Mouse (Mus musculus) forebrain, embryonic 15.5 days (tissue): ENCODE data around the gene Aifm1. TPM values are rescaled to one million over a fixed set of nuclear protein-coding genes. Genes with fewer than 3 reads are reported as not detected.

ENCODE experiments used
- ATAC-seq: fragments of 200-750 bp; cut with Nextera tagmentation; replicated peaks from 2 replicates; pipeline ENCODE4 v1.8.0; 2017; ENCODE audit warnings: mild to moderate bottlenecking, moderate TSS enrichment, moderate library complexity
- H3K27ac ChIP-seq: fragments of 300-500 bp; sonication (generic); replicated peaks from 2 replicates; pipeline ENCODE4 v1.5.1; 2015; ENCODE audit warnings: mild to moderate bottlenecking, inconsistent platforms
- H3K27me3 ChIP-seq: fragments of 300-500 bp; sonication (generic); 2 replicates; pipeline ENCODE4 v1.6.1; 2015; ENCODE audit warnings: inconsistent platforms
- H3K36me3 ChIP-seq: fragments of 300-500 bp; sonication (generic); 2 replicates; pipeline ENCODE4 v1.6.1; 2015; ENCODE audit warnings: mild to moderate bottlenecking, inconsistent platforms
- H3K4me1 ChIP-seq: fragments of 300-500 bp; sonication (generic); 2 replicates; pipeline ENCODE4 v1.6.1; 2015; ENCODE audit warnings: inconsistent platforms
- H3K4me2 ChIP-seq: fragments of 300-500 bp; sonication (generic); replicated peaks from 2 replicates; pipeline ENCODE4 v1.6.1; 2015; ENCODE audit warnings: mild to moderate bottlenecking, inconsistent platforms
- H3K4me3 ChIP-seq: fragments of 300-500 bp; sonication (generic); 2 replicates; pipeline ENCODE4 v1.5.1; 2015; ENCODE audit warnings: mild to moderate bottlenecking, inconsistent platforms
- H3K9ac ChIP-seq: fragments of 300-500 bp; sonication (generic); replicated peaks from 2 replicates; pipeline ENCODE4 v1.6.1; 2015; ENCODE audit warnings: mild to moderate bottlenecking, inconsistent platforms
- H3K9me3 ChIP-seq: fragments of 300-500 bp; sonication (generic); 2 replicates; pipeline ENCODE4 v1.6.1; 2016; ENCODE audit warnings: inconsistent platforms
- WGBS: fragments of 180-500 bp; shearing (Covaris S2); methylation state at CpG from one replicate; pipeline ENCODE4 v1.1.7; 2015; ENCODE audit warnings: mixed read lengths; 5-methylcytosine and 5-hydroxymethylcytosine counted together
- polyA plus RNA-seq: library from polyadenylated mRNA; unstranded; fragments of >200 nt; fragmentation: Nextera tagmentation; extraction: Ambion mirVana; gene quantifications from 2 replicates; pipeline ENCODE4 v1.2.1, GENCODE M21; 2015

Gene Aifm1
- polyA plus RNA-seq, 1 experiment from 2014 or later = 52.3 TPM

- Histone ChIP-seq H3K27me3 (no peaks in the 10 kb centered on the region), H3K27ac (no peak overlapping the region), H3K9me3 (no peaks in the 10 kb centered on the region), H3K36me3 (no peaks in the 10 kb centered on the region), H3K4me3 (no peak overlapping the region), H3K9ac (no peak overlapping the region), H3K4me2 (no peak overlapping the region), H3K4me1 (no peaks in the 10 kb centered on the region)
- 92% methylated on average over 1 of the region's 1 CpGs for WGBS
- ATAC-seq = no peak
These were observed 79.1 kb downstream of the Aifm1 start for GRCm38 (mm10) chrX:48434251-48434650.

- Histone ChIP-seq H3K4me1 (no peaks in the 10 kb centered on the region), H3K4me2 (no peak overlapping the region), H3K27me3 (no peaks in the 10 kb centered on the region), H3K27ac (no peak overlapping the region), H3K9me3 (no peaks in the 10 kb centered on the region), H3K9ac (no peak overlapping the region), H3K4me3 (no peak overlapping the region), H3K36me3 (no peaks in the 10 kb centered on the region)
- no peak for ATAC-seq
- 55% methylated on average over 6 of the region's 6 CpGs for WGBS
These were observed 79.8 kb downstream of the Aifm1 start for GRCm38 (mm10) chrX:48433527-48433899.

DNA sequence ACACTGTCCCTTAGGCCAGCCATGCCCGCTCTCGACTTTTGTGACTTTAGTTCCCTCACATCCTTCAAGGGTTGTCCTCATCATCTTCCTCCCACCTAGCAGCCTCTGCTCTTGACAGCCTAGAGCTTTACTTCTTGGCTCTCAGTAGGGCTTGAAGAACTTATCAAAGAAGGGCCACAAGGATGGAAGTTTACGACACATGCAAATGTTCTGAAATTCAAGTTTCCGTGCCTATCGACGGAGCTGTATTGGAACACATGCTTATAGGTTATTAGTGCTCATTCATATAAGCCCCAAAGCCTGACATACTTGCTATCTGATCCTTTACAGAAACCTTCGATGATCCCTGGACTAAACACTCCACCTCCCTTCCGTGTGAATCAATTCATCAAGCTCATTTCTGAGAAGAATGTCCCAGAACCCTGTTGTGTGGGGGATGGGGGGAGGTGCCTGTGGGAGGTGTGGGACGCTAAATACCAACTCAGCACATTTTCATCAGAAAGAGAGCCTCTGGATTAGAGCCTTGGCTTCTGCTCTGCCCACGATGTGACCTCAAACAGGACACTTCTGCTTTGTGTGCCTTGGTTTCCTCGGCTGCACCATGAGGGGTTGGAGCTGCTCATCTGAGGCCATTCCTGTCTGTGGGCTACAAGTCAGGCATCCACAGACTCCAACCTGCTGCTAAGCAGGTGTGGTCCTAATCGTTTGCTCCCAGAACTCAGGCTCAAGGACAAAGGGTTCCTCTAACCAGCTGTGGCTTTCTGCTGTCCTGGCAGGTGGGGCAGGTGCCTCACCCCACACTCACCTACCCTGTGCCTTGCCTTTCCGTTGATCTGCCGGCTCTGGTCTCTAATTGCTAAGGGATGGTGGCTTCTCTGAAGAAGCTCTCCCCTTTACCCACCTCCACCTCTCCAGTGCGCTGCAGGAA, 80.5 kb downstream of the Aifm1 start:
- H3K9ac ChIP-seq = no peak overlapping the region
- no peaks in the 10 kb centered on the region for H3K4me1 ChIP-seq
- H3K9me3 ChIP-seq = no peaks in the 10 kb centered on the region
- no peak for ATAC-seq
- H3K36me3 ChIP-seq = no peaks in the 10 kb centered on the region
- no peak overlapping the region for H3K27ac ChIP-seq
- no peaks in the 10 kb centered on the region for H3K27me3 ChIP-seq
- WGBS = 71% methylated on average over 15 of the region's 15 CpGs
- no peak overlapping the region for H3K4me2 ChIP-seq
- H3K4me3 ChIP-seq = no peak overlapping the region

GRCm38 (mm10) chrX:48429538-48429937, 83.8 kb downstream of the Aifm1 start:
- no peaks in the 10 kb centered on the region for H3K27me3 ChIP-seq
- no peaks in the 10 kb centered on the region for H3K4me1 ChIP-seq
- no peak overlapping the region for H3K4me3 ChIP-seq
- no peak for ATAC-seq
- no peaks in the 10 kb centered on the region for H3K36me3 ChIP-seq
- WGBS = 43% methylated on average over 6 of the region's 6 CpGs
- H3K9ac ChIP-seq = no peak overlapping the region
- H3K9me3 ChIP-seq = no peaks in the 10 kb centered on the region
- no peak overlapping the region for H3K27ac ChIP-seq
- no peak overlapping the region for H3K4me2 ChIP-seq

- H3K4me3 ChIP-seq = no peak overlapping the region
- no peaks in the 10 kb centered on the region for H3K9me3 ChIP-seq
- no peak overlapping the region for H3K9ac ChIP-seq
- no peaks in the 10 kb centered on the region for H3K27me3 ChIP-seq
- H3K4me1 ChIP-seq = no peaks in the 10 kb centered on the region
- ATAC-seq = no peak
- H3K36me3 ChIP-seq = no peaks in the 10 kb centered on the region
- no peak overlapping the region for H3K27ac ChIP-seq
- no peak overlapping the region for H3K4me2 ChIP-seq
These were observed 84.3 kb downstream of the Aifm1 start for GRCm38 (mm10) chrX:48429100-48429499.

- no peaks in the 10 kb centered on the region for H3K4me1 ChIP-seq
- ATAC-seq = no peak
- H3K27me3 ChIP-seq = no peaks in the 10 kb centered on the region
- H3K27ac ChIP-seq = no peak overlapping the region
- H3K36me3 ChIP-seq = no peaks in the 10 kb centered on the region
- 90% methylated on average over 8 of the region's 8 CpGs for WGBS
- H3K9me3 ChIP-seq = no peaks in the 10 kb centered on the region
- H3K9ac ChIP-seq = no peak overlapping the region
- no peak overlapping the region for H3K4me3 ChIP-seq
- H3K4me2 ChIP-seq = no peak overlapping the region
These were observed 84.7 kb downstream of the Aifm1 start for GRCm38 (mm10) chrX:48428642-48429041.

DNA sequence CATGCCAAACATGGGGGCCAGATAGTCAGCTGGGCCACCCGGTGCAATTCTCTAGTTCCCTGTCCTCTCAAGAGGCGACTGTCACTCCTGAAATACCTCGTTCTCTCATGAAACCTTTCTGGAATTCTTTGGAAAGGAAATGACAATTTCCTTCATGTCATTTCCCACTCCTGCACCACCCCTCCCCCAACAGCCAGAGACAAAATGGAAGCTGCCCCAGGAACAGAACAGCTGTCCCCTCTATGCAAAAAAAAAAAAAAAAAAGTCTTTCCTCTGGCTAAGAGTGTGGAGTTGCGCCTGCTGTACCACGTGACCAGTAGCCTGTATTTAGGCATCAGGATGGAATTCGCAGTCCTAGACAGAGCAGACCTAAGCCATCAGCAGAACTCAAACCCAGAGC, 85.1 kb downstream of the Aifm1 start:
- Histone ChIP-seq H3K4me2 (no peak overlapping the region), H3K27ac (no peak overlapping the region), H3K4me3 (no peak overlapping the region), H3K4me1 (no peaks in the 10 kb centered on the region), H3K36me3 (no peaks in the 10 kb centered on the region), H3K9ac (no peak overlapping the region), H3K9me3 (no peaks in the 10 kb centered on the region), H3K27me3 (no peaks in the 10 kb centered on the region)
- 86% methylated on average over 6 of the region's 6 CpGs for WGBS
- ATAC-seq = no peak

GRCm38 (mm10) chrX:48425280-48425679, 88.1 kb downstream of the Aifm1 start:
- WGBS = 79% methylated on average over 7 of the region's 7 CpGs
- Histone ChIP-seq H3K27ac (no peak overlapping the region), H3K9me3 (no peaks in the 10 kb centered on the region), H3K27me3 (no peaks in the 10 kb centered on the region), H3K9ac (no peak overlapping the region), H3K4me3 (no peak overlapping the region), H3K4me1 (no peaks in the 10 kb centered on the region), H3K36me3 (no peaks in the 10 kb centered on the region), H3K4me2 (no peak overlapping the region)
- ATAC-seq = no peak

Other genes with a start within 250 kb of the Aifm1 start
- gene Bcorl1, start 172.2 kb downstream of the Aifm1 start, polyA plus RNA-seq = 6.5 and 7.5 TPM in 2 replicates
- gene Elf4, start 50.4 kb downstream of the Aifm1 start, polyA plus RNA-seq = 0.38 and 0.41 TPM in 2 replicates
- gene Rab33a, start 5.7 kb upstream of the Aifm1 start, polyA plus RNA-seq = 94.3 and 96.5 TPM in 2 replicates
- 11.0 and 13.9 TPM in 2 replicates for gene Zfp280c, start 80.9 kb upstream of the Aifm1 start, polyA plus RNA-seq
- gene Slc25a14, start 109.8 kb upstream of the Aifm1 start, polyA plus RNA-seq = 46.4 and 48.7 TPM in 2 replicates
- gene Gpr119, start 160.9 kb upstream of the Aifm1 start, polyA plus RNA-seq = not detected in 2 replicates
- 24.8 and 31.2 TPM in 2 replicates for gene Rbmx2, start 181.4 kb upstream of the Aifm1 start, polyA plus RNA-seq